Mouse (Mus musculus) mouse embryonic stem cell (cell line): Measurements from ENCODE around the gene Hoxd3.

Experiments used
- in situ Hi-C, 2 experiments: fragments of 300-500 bp; cut with MboI; formaldehyde crosslinking; loops; 1 replicate in 1 of 2; 3 replicates in 1 of 2; pipeline ENCODE4 v1.14.3; 2019 to 2020; ENCODE audit warnings: low sequenced_read_pairs in 2 of 2, low pct_unique_long_range_greater_than_20kb in 1 of 2, mixed read lengths in 1 of 2; ENCODE audit not compliant: unreplicated experiment in 1 of 2

The Hoxd3 gene

GRCm38 (mm10) chr2:74777536-74778275 is 66.0 kb downstream of the Hoxd3 start:
- in situ Hi-C loops = no loop called here

- in situ Hi-C loops = no loop called here
Observed at GRCm38 (mm10) chr2:74781386-74781785, 69.7 kb downstream of the Hoxd3 start.

GRCm38 (mm10) chr2:74795531-74795930 is 83.8 kb downstream of the Hoxd3 start:
- in situ Hi-C loops = no loop called here
